Mouse (Mus musculus): ENCODE results near the gene Vmn1r104.
"Not testable (repeated sequence)": the region's sequence is repeated elsewhere in the genome, so short reads cannot be mapped to it uniquely, and the experiment has no call there.

Vmn1r104 gene

GRCm38 (mm10) chr7:20533537-20533936 lies at the start of gene Vmn1r104:
Vmn1r104 (plus strand) TSS chr7:20533837.
- not testable (repeated sequence) for DNase-seq (ENCODE audit: extremely low spot score, low spot score)

GRCm38 (mm10) chr7:20510434-20510833 lies 23.2 kb upstream of the Vmn1r104 start, which contains the start of gene Vmn1r103:
Vmn1r103 (minus strand) TSS chr7:20510534.
- not testable (repeated sequence) for DNase-seq (ENCODE audit: extremely low spot score, low spot score)

DNA sequence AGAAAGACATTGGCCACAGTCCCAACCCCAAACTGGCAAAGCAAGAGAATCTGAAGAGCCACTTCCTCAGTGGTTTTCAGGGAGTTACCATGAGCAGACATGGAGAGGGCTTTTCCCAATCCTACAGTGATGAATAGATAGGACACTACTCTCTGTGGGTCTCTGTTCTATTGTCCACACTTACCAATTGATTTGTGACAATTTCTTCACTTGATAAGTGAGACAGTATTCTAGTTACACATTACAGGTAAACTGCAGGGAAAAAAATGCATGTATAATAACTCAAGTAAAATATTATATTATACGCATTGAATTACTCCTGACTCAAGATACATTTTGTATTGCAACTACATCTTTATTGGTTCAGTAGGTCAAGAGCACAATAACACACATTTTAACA lies 12.0 kb downstream of the Vmn1r104 start, which contains the start of gene Gm5726:
TSS of gene Gm5726 (minus strand) at position 101 of the 400 bp plus-strand sequence.
- DNase-seq (ENCODE audit: extremely low spot score, low spot score): not testable (repeated sequence)

DNA sequence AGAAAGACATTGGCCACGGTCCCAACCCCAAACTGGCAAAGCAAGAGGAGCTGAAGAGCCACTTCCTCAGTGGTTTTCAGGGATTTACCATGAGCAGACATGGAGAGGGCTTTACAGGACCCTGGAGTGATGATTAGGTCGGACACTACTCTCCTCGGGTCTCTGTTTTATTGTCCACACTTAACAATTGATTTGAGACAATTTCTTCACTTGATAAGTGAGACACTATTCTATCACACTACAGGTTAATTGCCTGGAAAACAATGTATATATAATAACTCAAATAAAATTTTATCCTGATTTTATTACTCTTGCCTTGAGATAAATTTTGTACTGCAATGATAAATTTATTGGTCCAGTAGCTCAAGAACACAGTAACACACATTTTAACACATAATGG lies 42.5 kb downstream of the Vmn1r104 start, which contains the start of gene Gm4141:
TSS of gene Gm4141 (minus strand) at position 101 of the 400 bp plus-strand sequence.
- DNase-seq (ENCODE audit: extremely low spot score, low spot score): not testable (repeated sequence)
